ENCODE assay signal across 8 mouse cellular contexts in genomic region chr15:100746478-100747120, GRCm38 (mm10). TPM values are rescaled to one million over a fixed set of nuclear protein-coding genes. Genes with fewer than 3 reads are reported as not detected.
DNase-seq lines count a peak whose midpoint lies in the region; ATAC-seq and TF ChIP-seq lines count a peak whose summit lies in the region.

No protein-coding gene starts in this region.

- TF ChIP-seq CTCF in kidney, postnatal 0 days (IDR thresholded peaks at IDR 0.05; ENCODE audit: low read depth), result no peak

- H3K9me3 ChIP-seq in kidney, postnatal 0 days (replicated peaks; ENCODE audit: low read length), result no peaks in the 10 kb centered on the region
- H3K9me3 ChIP-seq in forebrain, embryonic 11.5 days (ENCODE audit: control insufficient read depth, low read length), result no peaks in the 10 kb centered on the region
- H3K9me3 ChIP-seq in limb, embryonic 15.5 days, result no peaks in the 10 kb centered on the region
- no peaks in the 10 kb centered on the region for H3K9me3 ChIP-seq in neural tube, embryonic 13.5 days

- no peak for ATAC-seq in kidney, postnatal 0 days (replicated peaks; ENCODE audit: low FRiP score, low read depth)
- ATAC-seq in forebrain, embryonic 11.5 days (replicated peaks; ENCODE audit: low FRiP score), result no peak
- no peak for ATAC-seq in limb, embryonic 15.5 days (ENCODE audit: insufficient number of reproducible peaks, low FRiP score, low TSS enrichment, low read depth)
- peak; percentile 61; the same call in 1 of the 2 replicates for ATAC-seq in neural tube, embryonic 13.5 days (ENCODE audit: low read depth)
- ATAC-seq in megakaryocyte-erythroid progenitor cell, adult 5-6 weeks (replicated peaks; ENCODE audit: low FRiP score, low TSS enrichment, poor library complexity, severe bottlenecking), result no peak

- 22% methylated on average over 6 of the region's 6 CpGs for WGBS in kidney, postnatal 0 days
- 41% methylated on average over 6 of the region's 6 CpGs for WGBS in forebrain, embryonic 11.5 days
- 19% methylated on average over 6 of the region's 6 CpGs for WGBS in limb, embryonic 15.5 days
- 20% methylated on average over 6 of the region's 6 CpGs for WGBS in neural tube, embryonic 13.5 days

- no peaks in the 10 kb centered on the region for H3K36me3 ChIP-seq in kidney, postnatal 0 days (ENCODE audit: insufficient read depth, low read length)
- no peaks in the 10 kb centered on the region for H3K36me3 ChIP-seq in forebrain, embryonic 11.5 days (ENCODE audit: control insufficient read depth, insufficient read depth, low read length)
- no peaks in the 10 kb centered on the region for H3K36me3 ChIP-seq in limb, embryonic 15.5 days
- H3K36me3 ChIP-seq in neural tube, embryonic 13.5 days, result no peaks in the 10 kb centered on the region

- H3K4me3 ChIP-seq in kidney, postnatal 0 days (replicated peaks; ENCODE audit: low read depth, low read length), result peak overlapping the region; percentile 29
- peak overlapping the region; percentile 23 for H3K4me3 ChIP-seq in forebrain, embryonic 11.5 days (ENCODE audit: low read depth, low read length)
- peak overlapping the region; percentile 29 for H3K4me3 ChIP-seq in limb, embryonic 15.5 days
- peak overlapping the region; percentile 27 for H3K4me3 ChIP-seq in neural tube, embryonic 13.5 days

- H3K4me2 ChIP-seq in kidney, postnatal 0 days (ENCODE audit: low read length), result peak overlapping the region; percentile 55
- H3K4me2 ChIP-seq in forebrain, embryonic 11.5 days (ENCODE audit: low read depth, low read length, severe bottlenecking), result peak overlapping the region; percentile 55
- peak overlapping the region; percentile 43 for H3K4me2 ChIP-seq in limb, embryonic 15.5 days
- peak overlapping the region; percentile 57 for H3K4me2 ChIP-seq in neural tube, embryonic 13.5 days

- no peaks in the 10 kb centered on the region; the same call in 1 of the 2 replicates for H3K4me1 ChIP-seq in kidney, postnatal 0 days (replicated peaks; ENCODE audit: insufficient read depth, low read length)
- no peaks in the 10 kb centered on the region for H3K4me1 ChIP-seq in forebrain, embryonic 11.5 days (replicated peaks; ENCODE audit: control insufficient read depth, insufficient read depth, low read length)
- H3K4me1 ChIP-seq in limb, embryonic 15.5 days, result peaks cover 7% of the 10 kb centered on the region
- peaks cover 13% of the 10 kb centered on the region for H3K4me1 ChIP-seq in neural tube, embryonic 13.5 days (replicated peaks)

- peak; percentile 71 for DNase-seq in kidney, postnatal 0 days (ENCODE audit: low spot score)
- DNase-seq in kidney, adult 9 months, result no peak
- DNase-seq in forebrain, embryonic 11.5 days (ENCODE audit: low spot score), result no peak
- no peak for DNase-seq in urinary bladder, postnatal 10 days (ENCODE audit: low spot score)
- no peak for DNase-seq in adrenal gland, postnatal 4 days (ENCODE audit: low spot score in 2 of 2)

- no peaks in the 10 kb centered on the region for H3K27me3 ChIP-seq in kidney, postnatal 0 days (ENCODE audit: insufficient read depth, low read length)
- no peaks in the 10 kb centered on the region for H3K27me3 ChIP-seq in forebrain, embryonic 11.5 days (ENCODE audit: control insufficient read depth, insufficient read depth, low read length)
- H3K27me3 ChIP-seq in limb, embryonic 15.5 days, result no peaks in the 10 kb centered on the region
- peaks cover 9% of the 10 kb centered on the region; the same call in 1 of the 2 replicates for H3K27me3 ChIP-seq in neural tube, embryonic 13.5 days

- no peak overlapping the region for H3K9ac ChIP-seq in kidney, postnatal 0 days (ENCODE audit: low read depth, low read length)
- H3K9ac ChIP-seq in forebrain, embryonic 11.5 days (ENCODE audit: low read length), result no peak overlapping the region
- no peak overlapping the region for H3K9ac ChIP-seq in limb, embryonic 15.5 days
- H3K9ac ChIP-seq in neural tube, embryonic 13.5 days, result no peak overlapping the region

- no peak overlapping the region for H3K27ac ChIP-seq in kidney, postnatal 0 days
- H3K27ac ChIP-seq in forebrain, embryonic 11.5 days (ENCODE audit: low read depth, low read length), result no peak overlapping the region
- H3K27ac ChIP-seq in limb, embryonic 15.5 days, result no peak overlapping the region
- no peak overlapping the region for H3K27ac ChIP-seq in neural tube, embryonic 13.5 days (replicated peaks)

RNA-seq across cellular contexts. Expression of gene Slc4a8, which starts 14.9 kb away (rescaled TPM):
- 7.5 and 9.5 TPM in 2 replicates for polyA plus RNA-seq in kidney, postnatal 0 days (2015; fragmentation: Nextera tagmentation; extraction: Ambion mirVana)
- polyA plus RNA-seq in forebrain, embryonic 11.5 days (2014; fragmentation: Nextera tagmentation; extraction: Ambion mirVana), result 12.3 and 12.8 TPM in 2 replicates
- polyA plus RNA-seq in limb, embryonic 15.5 days (2015; fragmentation: Nextera tagmentation; extraction: Ambion mirVana), result 3.2 and 3.7 TPM in 2 replicates
- polyA plus RNA-seq in neural tube, embryonic 13.5 days (2015; fragmentation: Nextera tagmentation; extraction: Ambion mirVana), result 17.9 and 20.3 TPM in 2 replicates
- 0.26 and 3.1 TPM in 2 replicates for total RNA-seq in megakaryocyte-erythroid progenitor cell, adult 5-6 weeks (2014; fragmentation: Nextera tagmentation)
- 0.33 TPM in 1 of 2 replicates, not detected in the other for total RNA-seq in megakaryocyte-erythroid progenitor cell, adult 5-6 weeks (2017)
- 10 to 100 TPM; 15.8 to 22.2 TPM for total RNA-seq in adrenal gland, postnatal 4 days (2021)

RNA-seq across cellular contexts. Expression of gene Galnt6, which starts 17.4 kb away (rescaled TPM):
- 1.2 and 1.3 TPM in 2 replicates for polyA plus RNA-seq in kidney, postnatal 0 days (2015; fragmentation: Nextera tagmentation; extraction: Ambion mirVana)
- 0.12 and 0.20 TPM in 2 replicates for polyA plus RNA-seq in forebrain, embryonic 11.5 days (2014; fragmentation: Nextera tagmentation; extraction: Ambion mirVana)
- 6.3 and 7.3 TPM in 2 replicates for polyA plus RNA-seq in limb, embryonic 15.5 days (2015; fragmentation: Nextera tagmentation; extraction: Ambion mirVana)
- 0.28 and 0.38 TPM in 2 replicates for polyA plus RNA-seq in neural tube, embryonic 13.5 days (2015; fragmentation: Nextera tagmentation; extraction: Ambion mirVana)
- total RNA-seq in megakaryocyte-erythroid progenitor cell, adult 5-6 weeks (2014; fragmentation: Nextera tagmentation), result 22.4 and 22.6 TPM in 2 replicates
- 26.6 and 39.5 TPM in 2 replicates for total RNA-seq in megakaryocyte-erythroid progenitor cell, adult 5-6 weeks (2017)
- 10 to 100 TPM; 15.1 to 17.7 TPM for total RNA-seq in adrenal gland, postnatal 4 days (2021)

RNA-seq across cellular contexts. Expression of gene Cela1, which starts 58.9 kb away (rescaled TPM):
- polyA plus RNA-seq in kidney, postnatal 0 days (2015; fragmentation: Nextera tagmentation; extraction: Ambion mirVana), result 50.5 and 58.6 TPM in 2 replicates
- polyA plus RNA-seq in forebrain, embryonic 11.5 days (2014; fragmentation: Nextera tagmentation; extraction: Ambion mirVana), result 1.1 and 1.3 TPM in 2 replicates
- 4.2 and 6.3 TPM in 2 replicates for polyA plus RNA-seq in limb, embryonic 15.5 days (2015; fragmentation: Nextera tagmentation; extraction: Ambion mirVana)
- 1.2 and 2.5 TPM in 2 replicates for polyA plus RNA-seq in neural tube, embryonic 13.5 days (2015; fragmentation: Nextera tagmentation; extraction: Ambion mirVana)
- total RNA-seq in megakaryocyte-erythroid progenitor cell, adult 5-6 weeks (2014; fragmentation: Nextera tagmentation), result 124 and 168 TPM in 2 replicates
- 87.7 and 112 TPM in 2 replicates for total RNA-seq in megakaryocyte-erythroid progenitor cell, adult 5-6 weeks (2017)
- 100 to 1,000 TPM in 1 of 2 experiments, 10 to 100 TPM in 1; 51.9 to 275 TPM for total RNA-seq in adrenal gland, postnatal 4 days (2021)
